Mouse (Mus musculus) midbrain, embryonic 11.5 days (tissue): ENCODE measurements at regions not wholly inside any gene's neighbourhood (a gene's known extent, or its start where the extent isn't known, plus 50 kb on each side); places are given as distances from the start of the nearest gene placed in this dataset.

Experiments used
- ATAC-seq: fragments of 200-750 bp; cut with Nextera tagmentation; 2 replicates; pipeline ENCODE4 v1.8.0; 2017; ENCODE audit warnings: moderate TSS enrichment, moderate library complexity; ENCODE audit not compliant: low FRiP score
- DNase-seq: peaks from one replicate; pipeline ENCODE4 v3.0.0; 2015; ENCODE audit warnings: low spot score; ENCODE audit errors: missing footprints
- H3K27ac ChIP-seq: fragments of 300-500 bp; sonication (generic); 2 replicates; pipeline ENCODE4 v1.5.1; 2014; ENCODE audit warnings: low read depth, low read length
- H3K27me3 ChIP-seq: fragments of 300-500 bp; sonication (generic); 2 replicates; pipeline ENCODE4 v1.6.1; 2014; ENCODE audit warnings: mild to moderate bottlenecking, low read length, moderate library complexity, mixed read lengths; ENCODE audit not compliant: control insufficient read depth, insufficient read depth
- H3K36me3 ChIP-seq: fragments of 300-500 bp; sonication (generic); 2 replicates; pipeline ENCODE4 v1.6.1; 2014; ENCODE audit warnings: mild to moderate bottlenecking, low read length, moderate library complexity, mixed read lengths; ENCODE audit not compliant: control insufficient read depth, insufficient read depth
- H3K4me1 ChIP-seq: fragments of 300-500 bp; sonication (generic); 2 replicates; pipeline ENCODE4 v1.6.1; 2014; ENCODE audit warnings: low read length; ENCODE audit not compliant: control insufficient read depth, insufficient read depth
- H3K4me2 ChIP-seq: fragments of 300-500 bp; sonication (generic); 2 replicates; pipeline ENCODE4 v1.6.1; 2014; ENCODE audit warnings: mild to moderate bottlenecking, moderate library complexity
- H3K4me3 ChIP-seq: fragments of 300-500 bp; sonication (generic); 2 replicates; pipeline ENCODE4 v1.5.1; 2014; ENCODE audit warnings: low read depth, low read length
- H3K9ac ChIP-seq: fragments of 300-500 bp; sonication (generic); 2 replicates; pipeline ENCODE4 v1.6.1; 2014; ENCODE audit warnings: low read length
- H3K9me3 ChIP-seq: fragments of 300-500 bp; sonication (generic); 2 replicates; pipeline ENCODE4 v1.6.1; 2016; ENCODE audit warnings: low read length; ENCODE audit not compliant: control insufficient read depth
- WGBS: fragments of 180-500 bp; shearing (Covaris S2); extraction: QIAGEN DNeasy Blood & Tissue Kit; methylation state at CpG from one replicate; pipeline ENCODE4 v1.1.7; 2014; 5-methylcytosine and 5-hydroxymethylcytosine counted together

DNA sequence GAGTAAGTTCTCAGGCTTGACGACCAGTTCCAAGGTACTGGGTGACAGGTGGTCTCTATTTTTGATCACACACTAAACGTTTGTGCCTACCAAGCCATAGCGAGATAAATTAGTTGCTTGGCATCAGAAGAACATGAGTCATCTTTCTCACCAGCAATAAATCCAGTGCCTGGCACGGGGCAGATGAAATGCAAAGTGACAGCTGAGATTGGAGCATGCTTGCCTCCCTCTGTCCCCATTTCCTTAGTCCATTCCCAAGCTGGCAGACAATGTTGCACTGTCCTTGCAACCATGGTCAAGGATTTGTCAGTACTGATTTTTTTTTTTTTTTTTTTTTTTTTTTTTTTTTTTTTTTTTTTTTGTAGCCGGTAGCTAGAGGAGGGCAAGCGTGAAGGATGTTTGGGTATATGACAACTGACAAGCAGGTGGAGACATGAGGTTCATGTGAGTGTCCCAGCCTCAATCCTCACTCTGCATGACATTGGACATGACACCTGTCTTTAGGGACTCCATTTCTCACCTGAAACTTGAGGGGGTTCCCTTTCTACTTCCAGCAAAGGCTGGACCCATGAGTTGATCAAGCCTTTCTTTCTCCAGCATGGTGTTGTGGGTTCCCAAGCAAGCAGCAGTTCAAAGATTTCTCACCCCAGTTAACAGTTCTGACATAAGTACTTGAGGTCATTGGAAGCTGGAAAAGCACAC, 168.2 kb upstream of the Bcl6 start:
- Histone ChIP-seq H3K9me3 (no peaks in the 10 kb centered on the region), H3K4me2 (no peak overlapping the region), H3K27ac (no peak overlapping the region), H3K4me3 (no peak overlapping the region), H3K27me3 (no peaks in the 10 kb centered on the region), H3K4me1 (no peaks in the 10 kb centered on the region), H3K9ac (no peak overlapping the region), H3K36me3 (no peaks in the 10 kb centered on the region)
- no peak for DNase-seq
- no peak for ATAC-seq
- WGBS, result 82% methylated on average over 6 of the region's 6 CpGs

GRCm38 (mm10) chr16:24154816-24155357, 166.2 kb upstream of the Bcl6 start:
- no peak for DNase-seq
- H3K27me3 ChIP-seq, result no peaks in the 10 kb centered on the region
- H3K9me3 ChIP-seq, result no peaks in the 10 kb centered on the region
- H3K36me3 ChIP-seq, result no peaks in the 10 kb centered on the region
- WGBS, result 75% methylated on average over 4 of the region's 4 CpGs
- H3K4me2 ChIP-seq, result no peak overlapping the region
- no peaks in the 10 kb centered on the region for H3K4me1 ChIP-seq
- no peak overlapping the region for H3K9ac ChIP-seq
- H3K4me3 ChIP-seq, result no peak overlapping the region
- no peak for ATAC-seq
- no peak overlapping the region for H3K27ac ChIP-seq

DNA sequence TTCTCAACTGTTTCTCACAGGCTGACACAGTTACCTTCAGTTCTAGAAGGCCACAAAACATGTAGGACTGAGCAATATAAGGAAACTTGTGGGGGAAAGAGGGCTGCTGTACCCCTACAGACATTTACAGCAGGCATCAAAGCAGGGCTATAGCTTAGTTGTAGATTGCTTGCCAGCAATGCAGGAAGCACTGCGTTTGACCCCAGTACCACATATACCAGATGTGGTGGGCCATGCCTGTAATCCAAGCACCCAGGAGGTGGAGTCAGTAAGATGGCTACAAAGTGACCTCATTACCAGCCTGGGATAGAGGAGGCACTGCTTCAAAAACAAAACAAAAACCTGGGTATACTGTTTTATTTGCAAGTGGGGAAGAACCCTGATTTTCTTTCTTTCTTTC, 165.3 kb upstream of the Bcl6 start:
- no peaks in the 10 kb centered on the region for H3K9me3 ChIP-seq
- ATAC-seq, result no peak
- WGBS, result 67% methylated on average over 1 of the region's 1 CpGs
- no peaks in the 10 kb centered on the region for H3K4me1 ChIP-seq
- no peak overlapping the region for H3K4me2 ChIP-seq
- DNase-seq, result no peak
- no peaks in the 10 kb centered on the region for H3K36me3 ChIP-seq
- H3K27me3 ChIP-seq, result no peaks in the 10 kb centered on the region
- H3K27ac ChIP-seq, result no peak overlapping the region
- H3K4me3 ChIP-seq, result no peak overlapping the region
- H3K9ac ChIP-seq, result no peak overlapping the region

DNA sequence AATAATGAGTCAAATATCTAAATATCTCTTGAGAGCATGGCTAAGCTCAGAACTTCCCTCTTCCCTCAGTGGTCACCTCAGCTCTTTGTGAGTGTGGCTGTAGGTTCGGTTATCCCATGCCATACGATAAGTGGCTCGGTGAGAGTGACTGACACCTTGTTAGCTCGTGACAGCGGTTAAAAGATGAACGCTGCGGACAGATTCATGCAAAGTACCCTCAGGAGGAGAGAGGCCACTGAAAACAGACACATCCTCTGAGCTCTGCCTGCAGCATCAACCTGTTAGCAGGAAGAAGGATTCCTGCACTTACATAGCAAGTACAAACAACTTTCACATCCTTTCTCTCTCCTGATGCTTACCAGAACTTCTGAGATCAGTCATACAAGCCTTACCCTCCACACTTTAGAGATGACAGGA, 163.2 kb upstream of the Bcl6 start:
- no peak overlapping the region for H3K27ac ChIP-seq
- no peak overlapping the region for H3K4me2 ChIP-seq
- no peak for ATAC-seq
- no peaks in the 10 kb centered on the region for H3K27me3 ChIP-seq
- no peaks in the 10 kb centered on the region for H3K36me3 ChIP-seq
- no peak overlapping the region for H3K9ac ChIP-seq
- H3K4me3 ChIP-seq, result no peak overlapping the region
- no peak for DNase-seq
- no peaks in the 10 kb centered on the region for H3K9me3 ChIP-seq
- WGBS, result 93% methylated on average over 7 of the region's 7 CpGs
- no peaks in the 10 kb centered on the region for H3K4me1 ChIP-seq

- Histone ChIP-seq H3K36me3 (no peaks in the 10 kb centered on the region), H3K9ac (no peak overlapping the region), H3K9me3 (no peaks in the 10 kb centered on the region), H3K27ac (no peak overlapping the region), H3K4me1 (no peaks in the 10 kb centered on the region), H3K27me3 (no peaks in the 10 kb centered on the region), H3K4me2 (no peak overlapping the region), H3K4me3 (no peak overlapping the region)
- 81% methylated on average over 7 of the region's 7 CpGs for WGBS
- ATAC-seq (no peak), DNase-seq (no peak)
Measured at GRCm38 (mm10) chr16:24151178-24151725, 162.6 kb upstream of the Bcl6 start.

DNA sequence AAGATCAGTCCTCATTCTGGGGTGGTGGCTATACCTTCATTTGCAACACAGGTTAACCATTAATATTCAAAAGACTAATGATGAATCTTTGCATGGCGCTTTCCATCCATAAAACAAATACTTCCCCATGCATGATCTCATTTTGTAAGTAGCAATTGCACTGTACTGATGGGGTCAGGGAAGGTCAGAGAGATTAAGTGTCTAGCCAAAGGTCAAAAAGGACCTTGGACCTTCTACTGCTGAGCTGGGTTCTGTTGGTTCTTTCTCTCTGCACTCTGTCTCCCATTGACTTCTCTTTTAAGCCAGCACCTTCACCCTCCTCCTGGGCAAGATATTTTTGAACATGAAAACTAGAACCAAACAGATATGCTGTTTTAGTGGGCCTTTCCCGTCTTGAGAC, 161.9 kb upstream of the Bcl6 start:
- H3K4me2 ChIP-seq, result no peak overlapping the region
- H3K4me3 ChIP-seq, result no peak overlapping the region
- H3K9ac ChIP-seq, result no peak overlapping the region
- H3K36me3 ChIP-seq, result no peaks in the 10 kb centered on the region
- H3K4me1 ChIP-seq, result no peaks in the 10 kb centered on the region
- no peak overlapping the region for H3K27ac ChIP-seq
- no peak for ATAC-seq
- no peaks in the 10 kb centered on the region for H3K9me3 ChIP-seq
- no peak for DNase-seq
- WGBS, result 84% methylated on average over 2 of the region's 2 CpGs
- H3K27me3 ChIP-seq, result no peaks in the 10 kb centered on the region

DNA sequence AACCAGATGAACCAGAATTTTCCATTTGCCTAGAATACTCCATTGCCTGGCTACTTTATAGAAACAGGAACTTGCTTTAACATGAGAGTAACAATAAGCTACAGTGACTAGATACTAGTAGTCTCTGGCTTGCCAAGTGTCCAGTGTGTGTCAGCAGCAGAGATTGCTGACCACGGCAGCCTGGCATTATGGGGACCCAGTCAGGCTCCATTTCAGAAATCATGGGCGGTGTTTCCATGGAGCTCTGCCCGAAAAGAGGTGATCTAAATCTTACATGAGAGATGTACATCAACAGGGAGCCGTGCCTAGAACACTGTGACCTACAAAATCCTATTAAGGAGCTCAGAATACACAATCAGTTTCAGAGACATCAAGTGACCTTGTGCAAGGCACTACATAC, 160.8 kb upstream of the Bcl6 start:
- Histone ChIP-seq H3K4me2 (no peak overlapping the region), H3K36me3 (no peaks in the 10 kb centered on the region), H3K4me3 (no peak overlapping the region), H3K27ac (no peak overlapping the region), H3K27me3 (no peaks in the 10 kb centered on the region), H3K9ac (no peak overlapping the region), H3K9me3 (no peaks in the 10 kb centered on the region), H3K4me1 (no peaks in the 10 kb centered on the region)
- ATAC-seq, result no peak
- DNase-seq, result no peak
- 76% methylated on average over 4 of the region's 4 CpGs for WGBS

- no peak overlapping the region for H3K4me3 ChIP-seq
- no peak overlapping the region for H3K4me2 ChIP-seq
- H3K9me3 ChIP-seq, result no peaks in the 10 kb centered on the region
- no peaks in the 10 kb centered on the region for H3K27me3 ChIP-seq
- 91% methylated on average over 3 of the region's 3 CpGs for WGBS
- no peak for DNase-seq
- no peak for ATAC-seq
- no peaks in the 10 kb centered on the region for H3K36me3 ChIP-seq
- H3K27ac ChIP-seq, result no peak overlapping the region
- no peak overlapping the region for H3K9ac ChIP-seq
- H3K4me1 ChIP-seq, result no peaks in the 10 kb centered on the region
Measured at GRCm38 (mm10) chr16:24143894-24144293, 155.2 kb upstream of the Bcl6 start.

- ATAC-seq (no peak), DNase-seq (no peak)
- Histone ChIP-seq H3K4me3 (no peak overlapping the region), H3K36me3 (no peaks in the 10 kb centered on the region), H3K4me1 (no peaks in the 10 kb centered on the region), H3K27me3 (no peaks in the 10 kb centered on the region), H3K27ac (no peak overlapping the region), H3K4me2 (no peak overlapping the region), H3K9ac (no peak overlapping the region), H3K9me3 (no peaks in the 10 kb centered on the region)
- 82% methylated on average over 5 of the region's 5 CpGs for WGBS
Measured at GRCm38 (mm10) chr16:24142915-24143541, 154.4 kb upstream of the Bcl6 start.
